Mouse (Mus musculus): ENCODE data around the gene Kpna6.

Kpna6 gene

GRCm38 (mm10) chr4:129617121-129617641 lies 55.4 kb downstream of the Kpna6 start:
- no peak for DNase-seq

- DNase-seq: no peak
Observed at GRCm38 (mm10) chr4:129616631-129617030, 55.9 kb downstream of the Kpna6 start.

DNA sequence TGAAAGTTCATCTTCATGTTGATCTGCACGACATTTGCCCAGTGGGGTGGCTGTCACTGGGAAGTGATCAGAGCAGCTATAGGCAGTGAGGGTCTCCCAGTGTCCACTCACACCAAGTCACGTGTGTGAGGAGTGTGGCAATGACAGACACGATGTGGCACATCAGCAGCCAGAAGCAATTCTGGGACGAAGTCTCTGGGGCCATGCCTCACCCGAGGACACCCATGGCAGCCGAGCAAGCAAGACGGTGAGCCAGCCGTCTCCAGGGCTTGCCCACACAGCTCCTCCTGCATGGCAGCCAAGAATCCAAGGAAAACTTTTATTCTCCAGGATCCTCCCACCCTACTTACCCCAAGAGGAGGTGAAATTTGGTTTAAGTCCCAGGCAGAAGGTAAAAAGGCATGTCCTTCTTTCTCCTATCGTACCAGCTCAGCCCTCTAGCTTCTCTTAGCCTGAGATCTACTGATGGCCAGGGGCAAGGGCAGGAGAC lies 56.7 kb downstream of the Kpna6 start:
- DNase-seq: no peak

- DNase-seq: peak in 1 of 2 experiments; percentile 14
Observed at GRCm38 (mm10) chr4:129614093-129614492, 58.5 kb downstream of the Kpna6 start, which contains the start of gene Dcdc2b. Dcdc2b (minus strand) TSS chr4:129614257.

DNA sequence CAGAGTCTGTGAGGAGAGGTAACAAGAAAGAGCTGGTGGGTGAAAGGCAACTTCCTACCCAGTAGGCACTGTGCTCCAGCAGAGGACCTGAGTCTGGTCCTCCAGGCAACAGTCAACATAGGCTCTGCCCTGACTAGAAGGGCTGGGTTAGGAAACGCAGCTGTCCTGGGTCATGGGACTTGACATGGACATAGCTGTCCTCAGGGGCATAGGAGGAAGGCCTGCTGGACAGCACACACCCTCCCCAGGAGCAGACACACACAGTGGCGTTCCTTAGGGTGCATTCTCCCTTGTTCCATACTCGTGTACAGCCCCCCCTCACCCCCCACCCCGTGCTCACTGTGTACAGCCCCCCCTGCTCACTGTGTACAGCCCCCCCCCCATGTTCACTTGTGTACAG lies 62.1 kb downstream of the Kpna6 start:
- no peak for DNase-seq

DNA sequence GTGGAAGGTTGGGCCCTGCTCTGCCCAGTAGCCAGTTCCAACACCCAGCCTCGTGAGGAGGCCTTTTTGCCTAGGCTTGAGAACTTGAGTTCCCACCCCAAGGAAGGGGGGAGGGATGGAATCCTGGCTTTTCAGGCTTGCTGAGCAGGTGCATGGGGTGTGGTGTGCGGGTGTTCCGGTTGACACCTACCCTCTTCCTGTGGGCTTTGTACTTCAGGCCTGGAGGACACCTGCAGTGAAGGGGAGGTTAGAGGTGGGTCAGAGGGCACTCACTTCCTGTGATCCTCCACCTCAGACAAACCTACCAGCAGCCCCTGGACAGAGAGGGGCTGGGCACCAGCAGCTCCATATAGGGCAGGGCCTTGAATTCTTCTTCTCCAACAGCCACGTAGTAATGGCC lies 62.5 kb downstream of the Kpna6 start:
- no peak for DNase-seq

DNA sequence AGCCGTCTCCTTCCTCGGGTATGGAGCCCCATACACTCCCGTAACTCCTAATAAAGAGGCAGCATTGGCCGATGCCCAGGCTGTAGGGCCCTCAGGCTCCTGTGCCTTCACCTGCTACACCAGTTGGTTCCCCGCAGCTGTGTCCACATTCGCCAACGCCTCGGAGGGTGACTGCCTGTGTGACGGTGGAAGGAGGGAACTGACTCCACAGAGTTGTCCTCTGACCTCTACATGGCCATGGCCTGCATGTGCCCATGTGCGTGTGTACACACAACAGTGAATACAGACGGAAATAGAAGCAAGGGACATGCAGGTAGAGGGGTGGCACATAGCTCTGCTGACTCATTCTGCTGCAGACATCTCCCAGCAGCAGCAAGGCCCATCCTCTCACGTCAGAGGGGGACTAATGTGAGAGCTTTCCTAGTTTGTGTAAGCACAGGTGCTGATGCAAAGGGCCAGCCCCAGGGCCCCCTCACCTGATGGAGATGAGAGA lies 63.4 kb downstream of the Kpna6 start:
- no peak for DNase-seq

DNA sequence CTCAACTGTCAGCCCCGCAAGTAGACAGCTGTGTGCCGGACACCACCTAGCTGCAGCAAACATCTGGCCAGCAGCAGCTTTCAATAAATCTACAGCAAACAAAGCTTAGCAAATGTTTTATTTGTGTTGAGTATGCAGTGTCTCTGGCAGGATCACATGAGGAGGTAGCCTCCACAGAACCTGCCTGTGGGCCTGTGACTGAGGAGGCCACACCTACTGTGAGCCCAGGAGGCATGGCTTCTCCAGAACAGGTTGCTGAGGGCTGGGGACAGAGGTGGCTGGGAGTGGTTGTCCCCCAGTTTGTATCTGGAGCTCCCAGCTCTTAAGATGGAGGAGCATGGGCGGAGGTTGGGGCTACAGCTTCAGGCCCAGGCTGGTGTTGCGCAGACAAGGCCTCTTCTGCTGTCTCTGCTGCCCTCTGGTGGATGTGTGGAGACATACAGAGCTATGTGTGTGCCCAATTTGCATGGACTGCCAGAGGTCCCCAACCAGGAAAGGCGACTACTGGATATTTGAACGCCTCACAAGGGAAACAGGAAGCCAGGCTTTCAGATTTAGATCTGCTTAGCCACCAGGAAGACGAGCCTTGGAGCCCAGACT lies 64.0 kb downstream of the Kpna6 start:
- DNase-seq: peak; percentile 87 to 90

- peak; percentile 88 to 91 for DNase-seq
Observed at GRCm38 (mm10) chr4:129600233-129601158, 72.1 kb downstream of the Kpna6 start, which contains the start of the genes Eif3i and Tmem234. Eif3i (minus strand) TSS chr4:129600648. Tmem234 (plus strand) TSS chr4:129600668.
